Mouse (Mus musculus) lung, adult 18-20 months (tissue): ENCODE results near the gene Fbxo21.

Source experiments
- DNase-seq, 2 experiments: peaks; one replicate each; pipeline ENCODE4 v3.0.0; 2022; ENCODE audit warnings: mixed read lengths in 2 of 2

Fbxo21 gene

GRCm38 (mm10) chr5:118048928-118049327 lies 72.4 kb downstream of the Fbxo21 start:
- DNase-seq, result no peak

- no peak for DNase-seq
These were observed 74.2 kb downstream of the Fbxo21 start for GRCm38 (mm10) chr5:118050743-118051142.

GRCm38 (mm10) chr5:118051981-118052662 lies 75.6 kb downstream of the Fbxo21 start:
- peak in 1 of 2 experiments; percentile 29 for DNase-seq

- DNase-seq, result no peak
These were observed 76.7 kb downstream of the Fbxo21 start for GRCm38 (mm10) chr5:118053205-118053604.

- DNase-seq, result peak; percentile 56 to 64
These were observed 81.1 kb downstream of the Fbxo21 start for GRCm38 (mm10) chr5:118057508-118058111.

GRCm38 (mm10) chr5:118058858-118059257 lies 82.3 kb downstream of the Fbxo21 start:
- no peak for DNase-seq

GRCm38 (mm10) chr5:118059646-118060045 lies 83.1 kb downstream of the Fbxo21 start:
- no peak for DNase-seq
